Mouse (Mus musculus) bone marrow macrophage, adult 2 months (primary cell): ENCODE data around the gene Fkbp15.

Source experiments
- CTCF ChIP-seq: IDR thresholded peaks from 2 replicates; pipeline ENCODE4 v1.5.1; 2012; ENCODE audit warnings: low read depth, mild to moderate bottlenecking, low read length, moderate library complexity
- POLR2A ChIP-seq: IDR thresholded peaks from 2 replicates; pipeline ENCODE4 v1.6.1; 2012; ENCODE audit warnings: mild to moderate bottlenecking, low read depth, low read length, borderline replicate concordance

GRCm38 (mm10) chr4:62384159-62384558 is 23.8 kb upstream of the Fkbp15 start:
- no peak for TF ChIP-seq CTCF
- TF ChIP-seq POLR2A = no peak
